Mouse (Mus musculus) testis, adult 2 months (tissue): ENCODE data around the gene Ddn. TPM values are rescaled to one million over a fixed set of nuclear protein-coding genes. Genes with fewer than 3 reads are reported as not detected.

Source experiments
- H3K27ac ChIP-seq: fragments of 200-500 bp; 2 replicates; pipeline ENCODE4 v1.5.1; 2012; ENCODE audit warnings: low read depth, low read length; ENCODE audit not compliant: control insufficient read depth, insufficient read depth
- H3K27me3 ChIP-seq: fragments of 200-500 bp; 2 replicates; pipeline ENCODE4 v1.6.1; 2012; ENCODE audit warnings: mild to moderate bottlenecking, low read length, moderate library complexity; ENCODE audit not compliant: control insufficient read depth, insufficient read depth
- H3K36me3 ChIP-seq: fragments of 200-500 bp; 2 replicates; pipeline ENCODE4 v1.6.1; 2012; ENCODE audit warnings: mild to moderate bottlenecking, low read length; ENCODE audit not compliant: control insufficient read depth, insufficient read depth
- H3K4me1 ChIP-seq: fragments of 200-500 bp; 2 replicates; pipeline ENCODE4 v1.6.1; 2012; ENCODE audit warnings: low read length; ENCODE audit not compliant: control insufficient read depth, insufficient read depth
- H3K4me3 ChIP-seq: fragments of 200-500 bp; 2 replicates; pipeline ENCODE4 v1.5.1; 2012; ENCODE audit warnings: low read depth, mild to moderate bottlenecking, low read length, moderate library complexity, mixed read lengths; ENCODE audit not compliant: control insufficient read depth
- CTCF ChIP-seq: fragments of 200-500 bp; IDR thresholded peaks from 2 replicates; pipeline ENCODE4 v1.5.1; 2012; ENCODE audit warnings: low read depth, mild to moderate bottlenecking, inconsistent platforms, low read length, moderate library complexity; ENCODE audit not compliant: control insufficient read depth, insufficient read depth, insufficient replicate concordance
- POLR2A ChIP-seq: fragments of 200-500 bp; IDR thresholded peaks from 2 replicates; pipeline ENCODE4 v1.6.1; 2012; ENCODE audit warnings: low read depth, mild to moderate bottlenecking, inconsistent platforms, low read length, moderate library complexity; ENCODE audit not compliant: control insufficient read depth
- polyA plus RNA-seq: library from polyadenylated mRNA; depleted of rRNA; stranded (reverse); fragments of >200 nt; gene quantifications from 2 replicates; pipeline ENCODE4 v1.2.3, GENCODE M21; 2012

The Ddn gene
- polyA plus RNA-seq, 1 experiment = 0.02 TPM

- Histone ChIP-seq H3K4me3 (peak overlapping the region; percentile 8), H3K27ac (no peak overlapping the region), H3K36me3 (no peaks in the 10 kb centered on the region), H3K27me3 (peaks cover 3% of the 10 kb centered on the region; the same call in 1 of the 2 replicates), H3K4me1 (peaks cover 30% of the 10 kb centered on the region)
- TF ChIP-seq CTCF (no peak), POLR2A (no peak)
Observed at GRCm38 (mm10) chr15:98805324-98806040, 3.8 kb downstream of the Ddn start.

- TF ChIP-seq CTCF (peak; percentile 79), POLR2A (no peak)
- Histone ChIP-seq H3K4me1 (peaks cover 30% of the 10 kb centered on the region), H3K4me3 (no peak overlapping the region), H3K27ac (no peak overlapping the region), H3K27me3 (peaks cover 3% of the 10 kb centered on the region; the same call in 1 of the 2 replicates), H3K36me3 (no peaks in the 10 kb centered on the region)
Observed at GRCm38 (mm10) chr15:98804054-98804453, 5.2 kb downstream of the Ddn start.

- Histone ChIP-seq H3K4me3 (no peak overlapping the region), H3K4me1 (peaks cover 28% of the 10 kb centered on the region), H3K27me3 (peaks cover 3% of the 10 kb centered on the region; the same call in 1 of the 2 replicates), H3K36me3 (no peaks in the 10 kb centered on the region), H3K27ac (no peak overlapping the region)
- TF ChIP-seq POLR2A (no peak), CTCF (no peak)
Observed at GRCm38 (mm10) chr15:98802926-98803325, 6.4 kb downstream of the Ddn start.

- no peaks in the 10 kb centered on the region for H3K36me3 ChIP-seq
- TF ChIP-seq POLR2A = no peak
- TF ChIP-seq CTCF = peak; percentile 91
- H3K4me1 ChIP-seq = peaks cover 10% of the 10 kb centered on the region
- H3K27me3 ChIP-seq = 0 out of 2 replicates have a peak, but pooled peaks cover 3% of the 10 kb centered on the region
- no peak overlapping the region for H3K27ac ChIP-seq
- H3K4me3 ChIP-seq = no peak overlapping the region
Observed at GRCm38 (mm10) chr15:98799396-98799795, 9.9 kb downstream of the Ddn start.

GRCm38 (mm10) chr15:98798903-98799302, 10.4 kb downstream of the Ddn start:
- Histone ChIP-seq H3K4me1 (peaks cover 5% of the 10 kb centered on the region), H3K36me3 (no peaks in the 10 kb centered on the region), H3K4me3 (no peak overlapping the region), H3K27ac (no peak overlapping the region), H3K27me3 (0 out of 2 replicates have a peak, but pooled peaks cover 3% of the 10 kb centered on the region)
- TF ChIP-seq POLR2A (no peak), CTCF (no peak)

GRCm38 (mm10) chr15:98797835-98798492, 11.3 kb downstream of the Ddn start:
- Histone ChIP-seq H3K4me3 (no peak overlapping the region), H3K27me3 (0 out of 2 replicates have a peak, but pooled peaks cover 3% of the 10 kb centered on the region), H3K27ac (no peak overlapping the region), H3K36me3 (no peaks in the 10 kb centered on the region), H3K4me1 (peaks cover 9% of the 10 kb centered on the region)
- TF ChIP-seq POLR2A (no peak), CTCF (no peak)
